Mouse (Mus musculus) embryonic fibroblast, embryonic 13.5 days (primary cell): ENCODE results near the gene Gm16253.

ENCODE experiments used
- CTCF ChIP-seq: IDR thresholded peaks from 2 replicates; pipeline ENCODE4 v1.5.1; 2011; ENCODE audit warnings: mild to moderate bottlenecking, control low read depth, low read length, moderate library complexity, borderline replicate concordance; ENCODE audit not compliant: insufficient read depth
- POLR2A ChIP-seq: IDR thresholded peaks from 2 replicates; pipeline ENCODE4 v1.6.1; 2011; ENCODE audit warnings: low read depth, mild to moderate bottlenecking, control low read depth, low read length, moderate library complexity

GRCm38 (mm10) chr3:96551203-96551602, 25.6 kb upstream of the Gm16253 start:
- no peak for TF ChIP-seq CTCF
- TF ChIP-seq POLR2A: no peak
